Mouse (Mus musculus) liver, adult 2 months (tissue): ENCODE measurements around the gene Dnpep.

ENCODE experiments used
- CTCF ChIP-seq: fragments of 200-500 bp; IDR thresholded peaks from 2 replicates; pipeline ENCODE4 v1.5.1; 2011; ENCODE audit warnings: low read depth, low read length, control low read depth
- POLR2A ChIP-seq: fragments of 200-500 bp; IDR thresholded peaks from 2 replicates; pipeline ENCODE4 v1.6.1; 2011; ENCODE audit warnings: low read length, control low read depth; ENCODE audit not compliant: insufficient read depth; ENCODE audit errors: extremely low read depth

- TF ChIP-seq CTCF (no peak), POLR2A (no peak)
Measured at GRCm38 (mm10) chr1:75327461-75327860, 9.7 kb upstream of the Dnpep start.
